Mouse (Mus musculus) cerebellum, adult 11-12 months (tissue): ENCODE measurements around the gene Aebp2.
A peak's percentile ranks its signal among the peaks of the same experiment; 100 is the strongest.
"Not testable (repeated sequence)": the region's sequence is repeated elsewhere in the genome, so short reads cannot be mapped to it uniquely, and the experiment has no call there.

ENCODE experiments used
- DNase-seq: peaks from one replicate; pipeline ENCODE4 v3.0.0; 2022

Aebp2 gene

GRCm38 (mm10) chr6:140656991-140657390, 34.5 kb downstream of the Aebp2 start:
- DNase-seq, result no peak

- DNase-seq, result no peak
Observed at GRCm38 (mm10) chr6:140657920-140658522, 35.6 kb downstream of the Aebp2 start.

- DNase-seq, result no peak
Observed at GRCm38 (mm10) chr6:140661111-140661510, 38.6 kb downstream of the Aebp2 start.

- DNase-seq, result no peak
Observed at GRCm38 (mm10) chr6:140661777-140662176, 39.3 kb downstream of the Aebp2 start.

GRCm38 (mm10) chr6:140662290-140662689, 39.8 kb downstream of the Aebp2 start:
- DNase-seq, result no peak

- not testable (repeated sequence) for DNase-seq
Observed at GRCm38 (mm10) chr6:140662697-140663096, 40.2 kb downstream of the Aebp2 start.

- no peak for DNase-seq
Observed at GRCm38 (mm10) chr6:140664611-140665010, 42.1 kb downstream of the Aebp2 start.

GRCm38 (mm10) chr6:140666486-140667240, 44.2 kb downstream of the Aebp2 start:
- DNase-seq, result no peak

GRCm38 (mm10) chr6:140667289-140667906, 44.9 kb downstream of the Aebp2 start:
- no peak for DNase-seq

- DNase-seq, result no peak
Observed at GRCm38 (mm10) chr6:140674414-140674813, 52.0 kb downstream of the Aebp2 start.

- no peak for DNase-seq
Observed at GRCm38 (mm10) chr6:140676094-140676493, 53.6 kb downstream of the Aebp2 start.

GRCm38 (mm10) chr6:140677041-140677440, 54.6 kb downstream of the Aebp2 start:
- DNase-seq, result no peak

GRCm38 (mm10) chr6:140677960-140678359, 55.5 kb downstream of the Aebp2 start:
- no peak for DNase-seq

- peak; percentile 89 for DNase-seq
Observed at GRCm38 (mm10) chr6:140678658-140679271, 56.3 kb downstream of the Aebp2 start.

GRCm38 (mm10) chr6:140680713-140681112, 58.2 kb downstream of the Aebp2 start:
- no peak for DNase-seq

GRCm38 (mm10) chr6:140682829-140683228, 60.4 kb downstream of the Aebp2 start:
- no peak for DNase-seq

- DNase-seq, result no peak
Observed at GRCm38 (mm10) chr6:140684403-140684802, 61.9 kb downstream of the Aebp2 start.

GRCm38 (mm10) chr6:140689617-140690404, 67.3 kb downstream of the Aebp2 start:
- peak; percentile 50 for DNase-seq

GRCm38 (mm10) chr6:140692160-140692559, 69.7 kb downstream of the Aebp2 start:
- DNase-seq, result no peak

- DNase-seq, result no peak
Observed at GRCm38 (mm10) chr6:140696192-140696879, 73.9 kb downstream of the Aebp2 start.

- no peak for DNase-seq
Observed at GRCm38 (mm10) chr6:140697994-140698393, 75.5 kb downstream of the Aebp2 start.

GRCm38 (mm10) chr6:140698596-140698995, 76.1 kb downstream of the Aebp2 start:
- DNase-seq, result no peak
